Mouse (Mus musculus) cortical plate, adult 2 months (tissue): ENCODE measurements around the gene Fev.
A peak's percentile ranks its signal among the peaks of the same experiment; 100 is the strongest.

Experiments used
- CTCF ChIP-seq: fragments of 200-500 bp; IDR thresholded peaks from 2 replicates; pipeline ENCODE4 v1.5.1; 2011; ENCODE audit warnings: mild to moderate bottlenecking, control low read depth, low read length; ENCODE audit not compliant: insufficient read depth; ENCODE audit errors: extremely low read depth
- POLR2A ChIP-seq: fragments of 200-500 bp; IDR thresholded peaks from 2 replicates; pipeline ENCODE4 v1.6.1; 2011; ENCODE audit warnings: mild to moderate bottlenecking, low read length, control low read depth; ENCODE audit not compliant: insufficient read depth; ENCODE audit errors: extremely low read depth

DNA sequence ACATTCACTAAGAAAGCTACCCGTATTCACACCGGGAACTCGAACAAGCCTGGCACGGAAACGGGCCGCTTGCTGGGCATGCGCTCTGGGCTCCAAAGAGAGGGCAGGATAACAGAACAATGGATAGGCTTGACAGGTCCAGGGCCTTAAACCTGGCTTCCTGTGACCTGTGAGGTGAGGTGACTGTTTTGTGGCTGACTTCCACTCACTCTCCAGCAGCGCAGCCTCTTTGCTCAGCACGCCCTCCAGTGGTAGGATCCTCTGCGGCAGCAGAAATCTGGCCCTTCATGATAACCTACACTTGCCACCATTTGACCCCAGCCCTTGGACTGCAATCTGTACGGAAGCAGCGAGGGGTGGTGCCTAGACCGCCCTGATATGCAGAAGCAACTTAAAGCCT, 30.5 kb upstream of the Fev start:
- TF ChIP-seq CTCF = peak; percentile 47; the same call in 1 of the 2 replicates
- no peak for TF ChIP-seq POLR2A
